Mouse (Mus musculus) adrenal gland, postnatal 10 days (tissue): Measurements from ENCODE around the gene Rab1b. TPM values are rescaled to one million over a fixed set of nuclear protein-coding genes. Genes with fewer than 3 reads are reported as not detected.

Source experiments
- DNase-seq: peaks from one replicate; pipeline ENCODE4 v3.0.0; 2021; ENCODE audit warnings: mixed read lengths
- total RNA-seq, 2 experiments: library from RNA; stranded (reverse); gene quantifications; 2 replicates each; pipeline ENCODE4 v1.2.3; 2021

The Rab1b gene
- total RNA-seq, 2 experiments from 2014 or later: 179 to 197 TPM

DNA sequence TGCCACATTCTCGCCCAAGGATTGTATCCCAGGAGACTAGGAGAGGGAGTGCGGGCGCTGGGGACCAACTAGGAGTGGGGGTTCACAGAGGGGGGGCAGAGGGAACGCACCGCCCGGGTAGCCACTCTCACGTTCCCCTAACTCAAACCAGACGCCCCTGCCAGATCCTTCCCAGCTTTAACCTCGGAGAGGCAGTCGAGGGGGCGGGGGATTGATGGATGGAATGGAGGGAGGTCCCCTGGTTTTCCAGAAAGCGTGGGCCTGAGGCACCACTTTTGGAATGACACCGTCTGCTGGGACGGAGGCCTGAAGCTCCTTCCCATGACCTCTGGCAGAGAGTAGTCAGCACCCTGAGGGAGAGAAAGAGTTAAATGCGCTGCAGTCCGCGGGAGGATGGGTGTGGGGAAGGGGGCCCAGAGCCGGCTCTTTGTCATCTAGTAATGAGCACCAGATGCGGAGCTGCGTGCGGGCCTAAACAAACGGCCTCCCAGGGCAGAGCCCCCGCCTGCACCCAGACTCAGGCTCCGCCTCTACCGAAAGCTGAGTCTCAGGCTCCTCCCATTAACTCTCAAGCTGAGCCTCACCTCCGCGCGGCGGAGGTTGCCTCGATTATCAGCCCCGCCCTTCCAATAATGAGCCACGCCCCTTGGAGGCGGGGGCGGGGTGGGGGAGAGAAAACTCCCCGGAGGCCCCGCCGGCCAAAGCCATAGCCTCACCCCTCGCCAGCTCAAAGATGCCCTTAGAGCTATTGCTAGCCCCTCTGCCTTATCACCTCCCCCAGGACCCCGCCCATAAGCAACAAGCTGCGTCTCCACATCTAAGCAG is 35.1 kb downstream of the Rab1b start:
- peak; percentile 82 for DNase-seq

DNA sequence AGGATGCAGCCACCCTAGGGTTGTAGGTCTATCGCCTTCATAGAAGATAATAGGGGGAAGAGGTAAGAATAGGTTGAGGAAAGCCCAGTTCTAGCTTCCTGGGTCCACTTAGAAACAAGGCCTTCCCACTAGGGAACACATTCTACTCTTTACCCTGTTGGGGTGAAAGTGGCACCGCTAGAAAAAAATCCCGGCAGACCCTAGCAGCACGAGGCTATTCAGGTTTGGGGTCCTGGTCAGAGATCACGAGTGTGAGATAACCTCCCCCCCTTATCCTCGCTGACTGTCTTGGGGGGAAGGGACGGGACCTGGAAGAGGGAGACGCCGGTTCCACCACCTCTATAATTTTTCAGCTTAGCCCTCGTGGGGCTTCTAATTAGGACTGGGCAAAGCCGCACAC is 35.8 kb downstream of the Rab1b start:
- no peak for DNase-seq

DNA sequence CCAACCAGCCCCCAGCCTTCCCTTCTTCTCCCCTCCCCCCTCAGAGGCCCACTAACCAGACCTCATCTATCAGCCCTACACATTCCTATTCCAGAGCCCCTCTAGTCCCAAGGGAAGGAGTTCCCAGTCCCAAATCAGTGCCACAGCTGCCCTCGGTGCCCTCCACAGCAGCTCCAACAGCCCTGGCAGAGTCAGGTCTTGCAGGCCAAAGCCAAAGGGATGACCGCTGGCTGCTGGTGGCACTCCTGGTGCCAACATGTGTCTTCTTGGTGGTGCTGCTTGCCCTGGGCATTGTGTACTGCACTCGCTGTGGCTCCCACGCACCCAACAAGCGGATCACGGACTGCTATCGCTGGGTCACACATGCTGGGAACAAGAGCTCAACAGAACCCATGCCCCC is 36.9 kb downstream of the Rab1b start:
- no peak for DNase-seq

DNA sequence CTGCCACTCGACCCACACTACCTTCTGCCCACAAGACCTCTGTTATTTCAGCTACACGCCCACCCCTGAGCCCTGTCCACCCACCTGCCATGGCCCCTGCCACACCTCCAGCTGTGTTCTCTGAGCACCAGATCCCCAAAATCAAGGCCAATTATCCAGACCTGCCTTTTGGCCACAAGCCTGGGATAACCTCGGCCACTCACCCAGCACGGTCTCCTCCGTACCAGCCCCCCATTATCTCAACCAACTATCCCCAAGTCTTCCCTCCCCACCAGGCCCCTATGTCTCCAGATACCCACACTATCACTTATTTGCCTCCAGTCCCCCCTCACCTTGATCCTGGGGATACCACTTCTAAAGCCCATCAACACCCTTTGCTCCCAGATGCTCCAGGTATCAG is 37.4 kb downstream of the Rab1b start:
- DNase-seq: no peak

DNA sequence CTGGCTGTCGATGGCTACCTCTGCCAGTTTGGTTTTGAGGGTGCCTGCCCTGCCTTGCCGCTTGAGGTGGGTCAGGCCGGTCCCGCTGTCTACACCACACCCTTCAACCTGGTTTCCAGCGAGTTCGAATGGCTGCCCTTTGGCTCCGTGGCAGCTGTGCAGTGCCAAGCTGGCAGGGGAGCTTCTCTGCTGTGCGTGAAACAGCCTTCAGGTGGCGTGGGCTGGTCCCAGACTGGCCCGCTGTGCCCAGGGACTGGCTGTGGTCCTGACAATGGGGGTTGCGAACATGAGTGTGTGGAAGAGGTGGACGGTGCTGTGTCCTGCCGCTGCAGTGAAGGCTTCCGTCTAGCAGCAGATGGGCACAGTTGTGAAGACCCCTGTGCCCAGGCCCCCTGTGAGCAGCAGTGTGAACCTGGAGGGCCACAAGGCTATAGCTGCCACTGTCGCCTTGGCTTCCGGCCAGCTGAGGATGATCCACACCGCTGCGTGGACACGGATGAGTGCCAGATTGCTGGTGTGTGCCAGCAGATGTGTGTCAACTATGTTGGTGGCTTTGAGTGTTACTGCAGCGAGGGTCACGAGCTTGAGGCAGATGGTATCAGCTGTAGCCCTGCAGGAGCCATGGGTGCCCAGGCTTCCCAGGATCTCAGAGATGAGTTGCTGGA is 38.2 kb downstream of the Rab1b start:
- peak; percentile 48 for DNase-seq

DNA sequence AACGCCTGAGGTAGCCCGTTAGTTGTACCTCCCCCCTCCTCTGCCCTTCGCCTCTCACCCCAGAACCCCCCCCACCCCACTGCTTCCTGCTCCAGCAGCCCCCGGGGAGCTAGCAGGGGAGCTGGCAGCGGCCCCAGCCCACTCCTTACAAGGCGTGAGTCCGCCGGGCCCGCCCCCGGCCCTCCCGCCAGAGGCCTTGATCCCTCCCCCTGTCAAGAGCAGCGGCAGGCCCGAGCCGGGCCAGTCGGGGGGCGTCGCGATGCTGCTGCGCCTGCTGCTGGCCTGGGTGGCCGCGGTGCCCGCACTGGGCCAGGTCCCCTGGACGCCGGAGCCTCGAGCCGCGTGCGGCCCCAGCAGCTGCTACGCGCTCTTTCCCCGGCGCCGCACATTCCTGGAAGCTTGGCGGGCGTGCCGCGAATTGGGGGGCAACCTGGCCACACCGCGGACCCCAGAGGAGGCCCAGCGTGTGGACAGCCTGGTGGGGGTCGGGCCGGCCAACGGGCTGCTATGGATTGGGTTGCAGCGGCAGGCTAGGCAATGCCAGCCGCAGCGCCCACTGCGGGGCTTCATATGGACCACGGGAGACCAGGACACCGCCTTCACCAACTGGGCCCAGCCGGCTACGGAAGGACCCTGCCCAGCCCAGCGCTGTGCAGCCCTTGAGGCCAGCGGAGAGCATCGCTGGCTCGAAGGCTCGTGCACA is 38.9 kb downstream of the Rab1b start, which contains the start of gene Cd248:
Gene Cd248 (plus strand): TSS at position 212 of the 703 bp plus-strand sequence.
- DNase-seq: peak; percentile 79

DNA sequence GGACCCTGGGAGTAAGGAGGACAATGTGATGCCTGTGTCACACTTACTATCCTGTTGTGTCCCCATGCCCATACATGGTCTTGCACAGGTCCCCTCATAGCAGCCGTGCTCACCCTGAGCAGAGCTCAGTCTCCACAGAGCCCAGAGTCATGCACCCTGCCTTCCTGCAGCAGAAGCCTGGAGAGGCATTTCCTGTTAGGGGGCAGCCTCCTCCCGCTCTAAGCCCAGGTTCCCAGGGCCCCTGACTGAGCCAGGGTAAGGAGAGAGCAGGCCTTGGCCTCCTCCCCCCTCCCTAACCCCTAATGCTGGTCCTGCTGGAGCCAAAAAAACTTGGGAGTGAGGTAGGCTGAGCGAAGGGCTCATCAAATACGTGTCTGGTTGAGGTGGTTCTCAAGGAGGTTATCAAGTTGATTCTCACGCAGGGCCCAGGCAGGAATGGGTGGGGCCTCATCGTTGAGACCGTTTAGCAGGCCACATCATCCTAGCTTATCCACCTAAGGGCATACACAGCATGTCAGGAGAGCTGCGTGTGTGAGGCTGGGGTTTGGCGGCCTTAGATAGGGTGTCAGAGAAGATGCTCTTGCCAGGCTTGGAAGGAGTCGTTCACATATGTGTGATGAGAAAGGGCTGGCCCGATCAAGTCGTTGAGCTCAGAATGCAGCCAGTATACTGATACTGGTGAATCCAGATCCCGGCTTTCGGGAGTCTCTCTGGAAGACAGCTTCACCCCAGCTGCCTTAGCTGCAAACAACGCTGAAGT is 39.7 kb downstream of the Rab1b start:
- DNase-seq: no peak

DNA sequence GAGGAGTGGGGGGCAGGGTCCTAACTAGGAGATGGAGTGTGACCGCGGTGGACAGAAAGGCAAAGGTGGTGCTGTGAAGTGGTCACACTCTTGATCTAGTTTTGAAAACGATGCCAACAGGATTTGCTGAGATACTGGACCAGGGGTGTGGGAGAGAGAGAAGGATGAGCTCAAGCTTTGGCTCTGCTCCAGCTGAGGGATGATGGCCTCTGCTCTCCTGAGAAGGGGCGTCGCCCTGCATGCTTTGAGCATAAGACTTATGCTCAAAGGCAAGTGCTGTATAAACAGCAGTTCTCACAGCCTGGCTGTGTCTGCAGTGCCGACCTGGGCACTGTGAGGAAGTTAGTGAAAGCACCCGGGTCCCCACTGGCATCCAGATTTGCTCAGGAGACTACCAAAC is 41.8 kb downstream of the Rab1b start:
- no peak for DNase-seq

DNA sequence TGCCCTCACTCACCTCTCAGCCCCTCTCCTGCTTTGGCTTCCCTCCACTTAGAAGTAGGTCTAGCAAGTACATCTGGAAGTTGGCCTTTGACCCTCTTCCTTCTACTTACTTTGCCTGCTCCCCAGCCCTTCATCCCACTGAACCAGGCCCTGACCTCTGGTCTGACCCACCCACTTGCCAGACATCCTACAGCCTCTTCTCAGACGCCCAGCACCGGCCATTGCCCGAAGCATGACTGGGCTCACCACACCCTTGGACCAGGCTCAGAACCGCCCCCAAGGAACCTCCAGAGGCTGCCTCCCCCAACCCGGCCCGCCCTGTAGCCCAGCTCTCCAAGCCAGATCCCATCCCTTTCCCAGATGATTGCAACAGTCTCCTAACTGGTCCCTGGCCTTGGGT is 44.4 kb downstream of the Rab1b start:
- DNase-seq: no peak

DNA sequence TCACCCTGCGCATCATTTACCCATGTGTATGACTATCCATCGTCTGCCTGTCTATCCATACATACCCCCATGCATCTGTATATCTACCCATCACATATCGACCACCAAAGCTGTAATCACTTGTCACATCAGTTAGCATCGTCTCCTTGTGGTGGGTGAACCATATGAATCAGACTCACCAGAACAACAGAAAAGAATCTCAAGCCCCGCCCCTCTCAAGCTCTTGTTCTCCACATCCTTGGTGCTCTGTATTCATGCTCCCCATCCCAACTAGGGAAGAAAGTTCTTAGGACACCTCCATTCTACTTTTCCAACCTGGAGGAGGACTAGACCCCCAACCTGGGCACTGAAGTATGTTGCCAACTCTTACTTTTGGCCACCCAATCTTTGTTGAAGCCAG is 44.8 kb downstream of the Rab1b start:
- no peak for DNase-seq

DNA sequence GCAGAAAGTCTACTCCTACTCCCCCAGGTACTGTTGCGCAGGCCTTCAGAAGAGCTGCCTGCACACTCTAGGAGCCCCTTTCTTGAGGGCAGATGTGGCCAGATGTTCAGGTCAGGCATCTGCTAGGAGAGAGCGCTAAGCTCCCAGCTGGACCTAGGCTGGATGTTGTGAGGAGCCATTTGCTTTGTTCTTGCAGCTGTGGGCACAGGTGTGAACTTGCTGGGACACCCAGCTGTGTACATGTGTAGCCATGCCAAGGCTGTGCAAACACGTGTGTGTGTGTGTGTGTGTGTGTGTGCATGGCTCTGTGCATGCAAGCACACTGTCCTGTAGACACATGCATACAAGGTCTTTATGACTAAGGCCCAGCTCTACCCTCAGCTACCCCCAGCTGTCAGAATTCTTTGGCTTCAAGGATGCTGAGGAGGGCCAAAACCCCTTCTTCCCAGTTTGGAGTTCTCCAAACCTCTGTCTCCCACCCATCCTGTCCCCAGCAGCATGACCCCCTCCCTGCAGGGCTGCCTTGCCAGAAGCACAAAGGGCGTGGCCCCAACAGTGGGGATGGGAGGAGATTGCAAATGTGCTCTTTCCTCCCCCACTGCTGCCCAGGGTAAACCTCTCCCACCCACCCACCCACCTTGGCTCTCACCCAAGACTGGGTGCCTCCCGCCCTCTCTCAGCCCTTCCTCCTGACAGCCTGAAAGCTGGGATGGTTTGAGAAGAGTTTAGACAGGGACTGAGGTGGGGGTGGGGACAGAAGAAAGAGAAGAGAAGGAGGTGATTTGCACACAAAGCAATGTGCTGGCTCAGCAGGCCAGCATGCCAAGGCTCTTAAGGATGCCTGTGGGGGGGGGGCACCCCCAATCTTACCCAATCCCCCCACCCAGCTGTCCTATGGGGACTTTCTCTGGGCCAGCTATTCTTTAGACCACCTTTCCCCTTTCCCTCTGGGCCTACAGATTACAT is 46.2 kb downstream of the Rab1b start:
- DNase-seq: no peak

DNA sequence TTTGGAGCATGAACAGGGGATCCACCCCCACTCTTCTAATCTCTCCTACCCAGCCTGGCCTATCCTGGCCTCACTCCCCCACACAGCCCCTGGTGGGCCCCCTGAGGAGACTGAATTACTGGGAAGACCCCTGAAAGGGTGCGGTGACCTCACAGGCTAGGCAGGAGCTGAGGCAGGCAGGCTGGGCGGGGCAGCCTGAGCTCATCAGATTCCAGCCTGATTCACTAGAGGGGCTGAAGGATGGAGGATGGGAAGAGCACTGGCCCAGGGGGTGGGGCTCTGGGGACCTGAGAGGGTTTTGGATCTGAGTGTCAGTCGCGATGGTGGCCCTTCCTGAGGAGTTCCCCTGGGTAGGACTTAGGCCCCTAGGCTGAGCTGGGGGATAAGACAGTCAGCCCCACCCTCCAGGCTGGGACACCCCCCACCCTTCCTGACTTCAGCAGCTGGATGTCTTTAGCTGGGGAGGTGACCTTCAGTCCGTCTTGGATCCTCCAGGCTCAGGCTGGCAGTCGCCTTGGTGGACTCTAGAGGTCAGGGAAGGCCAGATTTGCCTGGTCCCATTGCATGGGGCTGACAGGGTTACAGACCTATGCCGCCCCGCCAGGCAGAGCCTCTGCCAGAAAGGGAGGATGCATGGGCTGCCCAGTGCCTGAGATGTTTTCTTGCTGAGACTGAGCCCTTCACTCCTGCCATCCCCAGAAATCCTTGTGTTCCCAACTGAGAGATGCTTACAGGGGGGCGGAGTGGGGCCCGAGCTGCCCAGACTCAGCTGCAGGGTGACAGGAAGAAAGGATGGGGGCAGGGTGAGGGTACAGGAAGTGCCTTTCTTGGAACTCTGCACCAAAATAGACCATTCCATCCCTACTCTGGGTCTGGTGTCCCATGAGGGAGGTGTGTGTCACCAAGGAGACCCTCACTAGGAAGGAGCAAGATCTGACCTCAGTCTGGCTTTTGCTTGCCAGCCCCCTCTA is 47.8 kb downstream of the Rab1b start:
- no peak for DNase-seq

DNA sequence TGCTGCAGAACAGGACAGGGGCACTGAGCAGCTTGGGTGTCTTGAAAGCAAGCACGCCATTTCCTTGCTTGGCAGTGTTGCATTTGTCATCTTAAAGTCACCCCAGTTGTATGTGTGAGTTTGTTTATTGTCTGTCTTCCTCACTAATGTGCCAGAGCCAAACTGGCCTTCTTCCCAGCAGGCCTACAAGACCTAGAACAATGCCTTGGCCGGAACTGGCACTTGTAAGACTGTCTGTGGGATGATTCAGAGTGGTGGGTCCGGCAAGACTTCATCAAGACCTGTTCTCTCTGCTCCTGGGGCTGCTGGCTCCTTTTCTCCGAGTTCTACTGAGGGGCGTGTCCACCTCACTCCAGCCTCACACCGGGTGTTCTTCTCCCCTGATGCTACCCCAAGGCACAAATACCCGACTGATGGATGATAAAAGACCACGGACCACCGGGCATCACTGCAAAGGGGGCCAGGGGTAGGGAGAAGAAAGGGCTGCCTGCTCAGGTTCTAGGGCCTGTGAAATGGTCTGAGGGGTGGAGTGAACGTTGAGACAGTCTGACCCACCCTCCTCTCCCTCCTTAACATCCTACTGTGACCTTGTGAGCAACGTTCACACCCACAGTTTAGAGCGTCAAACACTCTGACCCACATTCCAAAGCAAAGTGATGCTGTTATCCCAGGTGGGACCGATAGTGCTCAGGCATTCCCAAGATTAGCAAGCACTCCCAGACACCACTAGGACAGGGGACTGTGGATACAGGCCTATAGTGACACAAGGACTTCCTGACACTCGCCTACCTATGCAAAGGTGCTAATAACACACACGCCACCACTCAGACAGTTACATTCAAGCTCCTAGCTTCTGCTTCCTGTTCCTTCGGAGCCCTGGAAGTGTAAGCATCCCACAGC is 48.7 kb downstream of the Rab1b start:
- no peak for DNase-seq

DNA sequence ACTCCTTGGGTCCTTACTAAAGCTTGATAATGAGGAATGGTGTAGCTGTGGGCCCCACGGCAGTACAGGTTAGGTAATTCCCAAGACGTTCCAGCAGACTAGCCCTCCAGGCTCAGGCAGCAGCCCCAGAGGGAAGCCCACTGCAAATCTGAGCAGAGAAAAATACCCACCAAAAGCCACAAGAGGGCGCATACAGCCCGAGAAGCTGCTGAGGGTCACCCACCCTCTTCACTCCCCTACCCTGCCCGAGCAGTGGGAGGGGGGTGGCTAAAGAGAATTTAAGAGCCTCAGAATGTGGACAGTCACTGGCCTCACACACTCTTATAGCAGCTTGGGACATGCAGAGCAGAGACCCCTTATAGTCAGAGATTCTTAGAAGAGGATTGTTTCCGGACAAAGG is 50.6 kb downstream of the Rab1b start:
- DNase-seq: peak; percentile 52

DNA sequence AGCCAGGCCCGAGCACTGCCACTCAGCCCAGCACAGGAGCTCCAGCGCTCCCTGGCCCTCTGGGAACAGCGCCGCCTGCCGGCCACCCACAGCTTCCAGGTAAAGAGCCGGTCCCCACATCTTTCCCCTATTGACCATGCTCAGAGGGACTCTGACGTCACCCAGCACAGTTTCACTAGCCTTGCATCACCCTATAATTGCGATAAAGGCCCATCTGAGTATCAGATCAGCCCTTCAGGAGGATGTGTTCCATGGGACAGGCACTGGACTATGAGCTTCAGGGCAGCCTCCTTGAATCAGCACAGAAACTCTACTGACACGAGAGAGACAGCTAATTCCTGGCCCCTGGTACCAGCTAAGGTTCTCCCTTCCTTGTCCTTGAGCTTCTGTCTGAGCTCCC is 53.0 kb downstream of the Rab1b start:
- peak; percentile 79 for DNase-seq

DNA sequence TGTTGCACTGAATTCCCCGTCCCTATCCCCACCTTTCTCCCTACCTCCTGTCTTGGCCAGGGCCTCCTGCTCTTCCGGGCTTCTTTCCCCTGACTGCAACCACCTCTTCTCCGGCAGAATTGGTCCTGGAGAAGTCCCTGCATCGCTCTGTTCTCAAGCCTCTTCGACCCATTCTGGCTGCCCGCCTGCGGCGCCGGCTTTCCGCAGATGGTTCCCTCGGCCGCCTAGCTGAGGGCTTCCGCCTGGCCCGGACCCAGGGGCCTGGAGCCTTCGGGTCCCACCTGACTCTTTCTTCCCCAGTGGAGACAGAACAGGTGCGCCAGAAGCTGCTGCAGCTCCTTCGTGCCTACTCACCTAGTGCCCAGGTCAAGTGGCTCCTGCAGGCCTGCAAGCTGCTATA is 54.0 kb downstream of the Rab1b start:
- DNase-seq: no peak

DNA sequence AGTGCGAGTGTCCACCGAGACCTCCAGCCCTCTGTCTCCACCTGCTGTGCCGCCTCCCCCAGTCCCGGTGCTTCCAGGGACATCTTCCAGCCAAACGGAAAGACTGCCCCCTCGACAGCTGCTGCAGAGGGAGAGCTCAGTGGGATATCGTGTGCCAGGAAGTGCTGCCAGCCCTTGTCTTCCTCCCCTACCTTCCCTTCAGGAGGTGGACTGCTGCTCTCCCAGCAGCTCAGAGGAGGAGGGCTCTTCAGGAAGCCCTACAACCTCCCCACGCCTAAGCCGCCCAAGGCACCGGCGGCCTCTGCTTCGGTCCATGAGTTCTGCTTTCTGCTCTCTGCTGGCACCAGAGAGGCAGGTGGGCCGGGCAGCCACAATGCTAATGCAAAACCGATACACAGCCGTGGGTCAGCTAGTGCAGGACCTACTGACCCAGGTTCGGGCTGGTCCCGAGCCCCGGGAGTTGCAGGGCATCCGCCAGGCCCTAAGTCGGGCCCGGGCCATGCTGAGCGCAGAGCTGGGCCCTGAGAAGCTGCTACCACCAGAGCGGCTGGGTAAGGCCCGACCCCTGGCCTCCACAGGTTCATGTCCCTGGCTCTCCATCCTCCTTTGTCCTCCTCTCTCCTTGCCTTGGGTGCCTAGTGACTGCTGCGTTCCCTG is 54.6 kb downstream of the Rab1b start:
- DNase-seq: no peak

DNA sequence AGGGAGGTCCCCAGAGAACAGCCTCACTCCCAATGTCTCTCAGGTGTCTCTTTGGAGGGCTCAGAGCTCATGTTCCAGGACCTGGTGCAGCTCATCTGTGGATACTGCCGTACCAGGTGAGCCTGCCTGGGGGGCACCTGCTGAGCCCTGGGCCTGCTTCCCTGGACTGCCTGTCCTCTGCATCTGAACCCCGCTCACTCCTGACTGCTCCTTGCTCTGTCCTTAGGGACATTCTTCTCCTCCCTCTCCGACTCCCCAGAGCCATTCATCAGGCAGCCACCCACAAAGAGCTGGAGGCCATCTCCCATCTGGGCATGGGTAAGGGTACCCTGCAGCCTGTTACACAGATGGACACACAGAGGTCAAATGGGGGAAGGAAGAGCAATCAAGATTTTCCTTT is 55.4 kb downstream of the Rab1b start:
- DNase-seq: no peak
